Mouse (Mus musculus) cortical plate, adult 2 months (tissue): ENCODE measurements around the gene Emilin1.

Experiments used
- CTCF ChIP-seq: fragments of 200-500 bp; IDR thresholded peaks from 2 replicates; pipeline ENCODE4 v1.5.1; 2011; ENCODE audit warnings: mild to moderate bottlenecking, control low read depth, low read length; ENCODE audit not compliant: insufficient read depth; ENCODE audit errors: extremely low read depth
- POLR2A ChIP-seq: fragments of 200-500 bp; IDR thresholded peaks from 2 replicates; pipeline ENCODE4 v1.6.1; 2011; ENCODE audit warnings: mild to moderate bottlenecking, low read length, control low read depth; ENCODE audit not compliant: insufficient read depth; ENCODE audit errors: extremely low read depth

DNA sequence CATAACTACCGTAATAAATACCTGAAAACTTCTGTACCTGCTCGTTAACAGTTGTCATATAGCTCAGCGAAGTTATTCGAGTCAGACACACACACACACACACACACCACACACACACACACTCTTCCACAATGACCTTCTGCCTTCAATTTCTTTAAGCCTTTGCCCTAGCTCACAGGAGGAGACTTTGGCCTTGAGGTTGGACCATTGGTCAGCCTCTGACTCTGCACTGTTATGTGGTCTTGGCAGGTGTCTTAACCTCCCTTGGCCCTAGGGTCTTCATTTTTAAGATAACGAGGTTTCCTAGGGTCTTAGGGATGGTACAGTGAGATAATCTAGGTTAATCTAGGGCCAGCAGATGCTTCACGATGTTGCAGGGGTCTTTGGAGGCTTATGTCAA, 31.1 kb downstream of the Emilin1 start:
- TF ChIP-seq CTCF: no peak
- no peak for TF ChIP-seq POLR2A
